Mouse (Mus musculus): ENCODE measurements around the gene Higd1c. TPM values are rescaled to one million over a fixed set of nuclear protein-coding genes. Genes with fewer than 3 reads are reported as not detected.

The Higd1c gene
- polyA plus RNA-seq, 1 experiment from 2014 or later = not detected

Other genes with a start within 250 kb of the Higd1c start
- gene Atf1, start 136.7 kb upstream of the Higd1c start, polyA plus RNA-seq (2014; fragmentation: Nextera tagmentation; extraction: Ambion mirVana) = 11.5 and 14.4 TPM in 2 replicates
- gene Tmprss12, start 83.7 kb upstream of the Higd1c start, polyA plus RNA-seq (2014; fragmentation: Nextera tagmentation; extraction: Ambion mirVana) = not detected in 2 replicates
- 3.3 and 7.7 TPM in 2 replicates for gene Mettl7a1, start 60.4 kb upstream of the Higd1c start, polyA plus RNA-seq (2014; fragmentation: Nextera tagmentation; extraction: Ambion mirVana)
- gene Mettl7a3, start 29.6 kb upstream of the Higd1c start, polyA plus RNA-seq (2014; fragmentation: Nextera tagmentation; extraction: Ambion mirVana) = not detected in 2 replicates
- gene Methig1, start 11.4 kb upstream of the Higd1c start, polyA plus RNA-seq (2014; fragmentation: Nextera tagmentation; extraction: Ambion mirVana) = 0.24 TPM in 1 of 2 replicates, not detected in the other
- not detected in 2 replicates for gene Mettl7a2, start 11.3 kb upstream of the Higd1c start, polyA plus RNA-seq (2014; fragmentation: Nextera tagmentation; extraction: Ambion mirVana)
- gene Gm5475, start 57.6 kb downstream of the Higd1c start, polyA plus RNA-seq (2014; fragmentation: Nextera tagmentation; extraction: Ambion mirVana) = not detected in 2 replicates
- 18.5 and 21.6 TPM in 2 replicates for gene Slc11a2, start 60.5 kb downstream of the Higd1c start, polyA plus RNA-seq (2014; fragmentation: Nextera tagmentation; extraction: Ambion mirVana)
- 44.8 and 51.9 TPM in 2 replicates for gene Letmd1, start 104.5 kb downstream of the Higd1c start, polyA plus RNA-seq (2014; fragmentation: Nextera tagmentation; extraction: Ambion mirVana)
- gene Csrnp2, start 130.9 kb downstream of the Higd1c start, polyA plus RNA-seq (2014; fragmentation: Nextera tagmentation; extraction: Ambion mirVana) = 51.9 and 53.5 TPM in 2 replicates
- 30.1 and 35.8 TPM in 2 replicates for gene Tfcp2, start 187.5 kb downstream of the Higd1c start, polyA plus RNA-seq (2014; fragmentation: Nextera tagmentation; extraction: Ambion mirVana)
- gene Pou6f1, start 235.4 kb downstream of the Higd1c start, polyA plus RNA-seq (2014; fragmentation: Nextera tagmentation; extraction: Ambion mirVana) = 45.6 and 47.3 TPM in 2 replicates